Mouse (Mus musculus): Measurements from ENCODE around the gene Ramp3.
"Not testable (repeated sequence)": the region's sequence is repeated elsewhere in the genome, so short reads cannot be mapped to it uniquely, and the experiment has no call there.

Gene Ramp3

DNA sequence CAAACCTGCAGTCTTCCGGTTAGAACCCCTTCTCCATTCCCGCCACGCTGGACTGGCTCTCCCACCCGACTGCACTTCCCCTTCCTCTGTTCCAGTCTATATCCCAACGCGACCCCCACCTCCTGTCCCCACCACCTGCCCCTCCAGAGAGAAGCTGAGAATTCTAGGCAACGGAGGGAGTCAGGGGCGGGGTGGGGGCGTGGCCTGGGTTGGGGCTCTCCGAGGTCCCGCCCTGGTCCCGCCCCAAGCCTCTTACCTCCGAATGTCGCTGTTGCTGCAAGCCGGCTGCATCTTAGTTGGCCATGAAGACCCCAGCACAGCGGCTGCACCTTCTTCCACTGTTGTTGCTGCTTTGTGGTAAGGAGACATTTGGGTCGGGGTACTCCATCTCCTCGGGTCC lies at the start of gene Ramp3:
Ramp3 (plus strand) TSS at position 251 of the 400 bp plus-strand sequence.
- DNase-seq: peak; percentile 65

- DNase-seq: no peak
Measured at GRCm38 (mm10) chr11:6615250-6616205, 42.8 kb upstream of the Ramp3 start.

- no peak for DNase-seq
Measured at GRCm38 (mm10) chr11:6623704-6624103, 34.6 kb upstream of the Ramp3 start.

DNA sequence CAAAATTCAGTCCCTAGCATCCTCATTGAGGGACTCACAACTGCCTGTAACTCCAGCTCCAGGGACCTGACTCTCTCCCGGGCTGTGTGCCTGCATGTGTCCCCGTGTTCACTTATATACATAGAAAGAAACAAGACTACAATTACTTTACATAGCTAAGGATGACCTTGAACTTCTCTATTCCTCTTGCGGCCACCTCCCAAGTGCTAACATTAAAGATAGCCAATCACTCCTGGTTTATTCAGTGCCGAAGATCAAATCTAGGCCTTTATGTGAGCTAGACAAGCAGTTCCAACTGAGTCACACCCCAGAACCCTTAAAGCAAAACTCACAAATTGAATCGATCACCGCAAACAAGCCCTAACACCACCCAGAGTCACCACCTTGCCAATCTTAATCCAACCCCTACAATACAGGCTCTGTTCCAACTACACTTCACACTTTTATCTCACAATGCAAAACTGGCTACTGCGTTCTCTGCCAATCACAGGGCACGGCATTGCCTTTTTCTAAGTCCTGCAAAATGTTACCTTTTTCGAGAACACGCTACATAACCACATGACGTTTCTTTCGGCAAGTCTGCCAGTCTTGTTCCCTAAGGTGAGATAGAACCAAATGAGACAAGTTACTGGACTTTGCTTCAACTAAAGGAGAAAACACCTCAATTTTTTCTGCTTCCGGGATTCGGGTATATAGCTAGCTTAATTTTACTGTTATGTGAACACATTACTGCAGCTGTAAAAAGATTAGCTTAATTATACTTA lies 33.5 kb upstream of the Ramp3 start:
- DNase-seq: no peak

- DNase-seq: peak; percentile 94
Measured at GRCm38 (mm10) chr11:6625478-6626387, 32.6 kb upstream of the Ramp3 start, which contains the start of gene Tbrg4. Tbrg4 (minus strand) TSS chr11:6626067.

GRCm38 (mm10) chr11:6626388-6626772 lies 31.9 kb upstream of the Ramp3 start:
- no peak for DNase-seq

- no peak for DNase-seq
Measured at GRCm38 (mm10) chr11:6627731-6628130, 30.6 kb upstream of the Ramp3 start.

DNA sequence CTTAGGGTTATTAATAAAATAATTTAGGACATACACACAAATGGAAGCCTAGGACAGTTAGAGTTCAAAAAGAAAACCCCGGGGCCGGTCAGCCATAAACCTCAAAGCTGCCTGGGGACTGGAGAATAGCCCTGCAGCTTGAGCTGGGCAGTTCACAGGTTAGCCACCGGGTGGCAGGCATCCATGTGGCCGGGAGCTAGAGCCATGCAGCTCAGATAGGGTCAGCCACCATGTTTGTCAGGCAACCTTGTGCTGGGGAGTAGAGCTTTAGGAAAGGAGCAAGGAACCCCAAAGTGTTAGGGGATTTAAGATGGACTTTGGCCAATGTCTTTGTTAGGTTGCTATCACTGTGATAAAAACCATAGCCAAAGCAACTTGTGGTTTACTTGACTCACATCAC lies 29.8 kb upstream of the Ramp3 start:
- peak; percentile 51 for DNase-seq

- DNase-seq: no peak
Measured at GRCm38 (mm10) chr11:6629655-6630054, 28.7 kb upstream of the Ramp3 start.

DNA sequence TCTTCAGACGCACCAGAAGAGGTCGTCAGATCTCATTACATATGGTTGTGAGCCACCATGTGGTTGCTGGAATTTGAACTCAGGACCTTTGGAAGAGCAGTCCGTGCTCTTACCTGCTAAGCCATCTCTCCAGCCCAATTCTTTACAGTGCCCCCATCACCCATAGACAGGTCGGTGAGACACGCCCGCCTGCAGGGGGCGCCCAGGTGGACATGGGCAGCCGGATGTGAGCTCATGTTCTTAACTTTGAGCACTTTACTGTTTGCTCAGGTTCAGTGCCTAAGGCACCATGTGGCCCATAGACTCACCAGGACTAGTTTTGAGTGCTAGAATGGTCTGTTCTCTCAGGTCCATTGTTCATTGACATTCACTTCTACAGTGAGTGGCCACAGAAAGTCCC lies 22.2 kb upstream of the Ramp3 start:
- DNase-seq: no peak

- DNase-seq: no peak
Measured at GRCm38 (mm10) chr11:6638537-6638936, 19.8 kb upstream of the Ramp3 start, which contains the start of gene Wap. Wap (minus strand) TSS chr11:6638637.

DNA sequence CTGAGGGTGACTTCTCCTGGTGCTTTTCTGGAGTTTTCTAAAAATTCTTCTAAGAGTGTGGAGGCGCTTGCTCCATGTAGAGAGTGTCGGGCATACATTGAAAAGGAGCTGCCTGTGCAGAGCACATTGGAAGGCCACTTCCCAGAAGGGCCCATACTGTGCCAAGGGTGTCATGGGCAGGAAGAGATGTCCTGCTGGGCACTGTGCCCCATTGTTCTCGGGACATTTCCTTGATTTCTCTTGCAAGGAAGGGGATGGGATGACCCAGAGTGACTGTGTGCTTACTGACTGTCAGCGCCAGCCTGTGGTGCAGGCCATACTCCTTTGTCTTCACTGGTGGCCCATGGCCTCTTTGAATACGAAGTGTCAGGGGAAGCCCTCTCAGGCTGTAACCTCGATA lies 19.2 kb upstream of the Ramp3 start:
- no peak for DNase-seq

- DNase-seq: no peak
Measured at GRCm38 (mm10) chr11:6644566-6644965, 13.8 kb upstream of the Ramp3 start.

DNA sequence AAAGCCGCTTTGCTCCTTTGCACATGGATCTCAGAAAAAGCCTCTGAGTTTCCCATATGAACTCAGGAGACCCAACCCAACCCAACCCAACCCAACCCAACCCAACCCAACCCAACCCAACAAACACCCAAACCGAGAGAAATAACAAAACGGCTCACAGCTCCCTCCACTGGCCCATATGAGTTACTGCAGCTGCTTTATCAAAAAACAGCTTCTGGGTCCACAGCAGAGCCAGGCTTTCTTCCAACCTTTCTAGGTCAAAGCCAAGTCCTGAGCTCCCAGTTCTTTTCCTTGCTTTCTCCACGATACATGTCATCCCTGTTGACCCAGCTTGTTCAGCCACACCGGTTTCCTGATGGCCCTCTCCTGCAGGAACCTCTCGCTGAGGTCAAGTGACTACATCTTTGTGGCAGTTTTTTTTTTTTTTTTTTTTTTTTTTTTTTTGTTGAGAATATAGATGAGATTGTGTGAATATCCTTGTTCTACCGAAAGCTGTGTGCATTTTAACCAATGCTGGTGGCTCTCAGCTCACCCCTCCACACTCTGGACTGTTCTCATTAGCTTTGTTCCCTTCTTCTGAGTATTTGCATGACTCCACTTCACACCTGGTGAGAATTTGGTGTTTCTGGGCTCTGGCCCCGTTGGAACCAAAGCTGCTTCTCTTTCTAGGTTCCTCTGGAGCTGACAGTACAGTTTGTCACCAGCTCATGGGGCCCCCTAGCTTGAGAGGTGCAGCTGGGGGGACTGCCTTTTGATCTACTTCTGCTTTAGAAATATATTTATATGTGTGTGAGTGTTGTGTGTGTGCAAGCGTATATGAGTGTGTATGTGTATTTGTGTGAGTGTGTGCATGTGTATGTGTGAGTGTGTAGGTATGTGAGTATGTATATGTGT lies 10.2 kb upstream of the Ramp3 start:
- DNase-seq: no peak

GRCm38 (mm10) chr11:6650519-6650918 lies 7.8 kb upstream of the Ramp3 start:
- DNase-seq: no peak

GRCm38 (mm10) chr11:6652978-6653377 lies 5.3 kb upstream of the Ramp3 start:
- DNase-seq: not testable (repeated sequence)

DNA sequence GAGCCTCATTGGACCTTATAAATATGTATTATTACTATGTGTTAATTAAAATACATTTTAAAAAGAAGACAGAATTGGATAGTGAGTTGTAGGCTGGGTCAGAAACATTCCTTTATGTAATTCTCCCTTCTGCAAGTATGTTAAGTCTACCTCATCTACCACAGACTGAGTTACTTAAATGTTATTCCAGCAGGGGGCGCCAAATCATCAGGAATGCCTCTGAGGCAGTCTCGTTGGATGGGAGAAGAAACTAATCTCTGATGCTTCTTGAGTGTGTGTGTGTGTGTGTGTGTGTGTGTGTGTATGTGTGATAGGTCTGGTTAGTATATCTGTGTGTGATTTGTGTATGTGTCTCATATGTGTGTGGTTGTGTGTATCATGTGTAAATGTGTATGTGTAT lies 3.4 kb upstream of the Ramp3 start:
- DNase-seq: peak; percentile 81

DNA sequence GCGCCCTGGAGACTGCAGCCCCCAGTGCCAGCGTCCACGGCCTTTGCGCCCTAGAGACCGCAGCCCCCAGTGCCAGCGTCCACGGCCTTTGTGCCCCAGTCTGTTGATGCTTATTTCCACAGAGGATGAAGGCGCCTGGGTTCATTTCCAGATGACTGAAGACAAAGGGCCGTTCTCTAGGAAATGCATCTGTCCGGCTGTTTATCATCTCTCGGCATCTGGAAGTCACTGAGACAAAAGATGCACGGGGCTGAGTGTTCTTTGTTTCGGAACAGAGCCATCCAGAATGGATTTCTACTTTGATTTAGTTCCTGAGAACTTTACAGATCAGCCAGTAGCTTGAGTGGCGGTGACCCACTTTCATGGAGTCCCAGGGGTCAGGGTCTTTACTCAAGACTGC lies 2.9 kb downstream of the Ramp3 start:
- no peak for DNase-seq

- DNase-seq: no peak
Measured at GRCm38 (mm10) chr11:6666634-6667033, 8.3 kb downstream of the Ramp3 start.

DNA sequence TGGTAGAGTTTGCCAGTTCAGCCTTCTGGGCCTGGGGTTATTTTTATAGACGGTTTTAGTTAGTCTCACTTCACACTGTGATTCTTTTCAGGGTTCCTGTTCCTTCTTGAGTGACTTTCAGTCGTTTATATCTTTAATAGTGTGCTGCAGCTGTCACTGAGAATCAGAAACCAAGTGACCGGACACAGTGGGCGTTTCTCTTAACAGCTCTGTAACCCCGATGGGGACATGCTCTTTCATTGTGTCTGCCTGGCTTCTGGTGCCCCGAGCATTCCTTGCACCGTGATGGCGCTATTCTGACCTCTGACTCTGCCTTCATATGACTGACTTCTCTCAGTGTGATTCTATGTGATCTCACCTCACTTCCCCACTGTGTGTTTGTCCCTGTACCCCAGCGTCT lies 10.7 kb downstream of the Ramp3 start:
- no peak for DNase-seq

- DNase-seq: no peak
Measured at GRCm38 (mm10) chr11:6670044-6670443, 11.7 kb downstream of the Ramp3 start.

- DNase-seq: no peak
Measured at GRCm38 (mm10) chr11:6670826-6671225, 12.5 kb downstream of the Ramp3 start.

Measured in cerebellum, adult 9-11 months (tissue).